Mouse (Mus musculus): ENCODE measurements around the gene BC016579.

- no peak for TF ChIP-seq POLR2A (IDR thresholded peaks at IDR 0.05; ENCODE audit: insufficient read depth, low read depth, low read length)
- TF ChIP-seq CTCF (IDR thresholded peaks at IDR 0.05; ENCODE audit: insufficient read depth, low read depth, low read length), result no peak
Observed at GRCm38 (mm10) chr16:45668178-45668577, 14.3 kb upstream of the BC016579 start.

Measured in olfactory bulb, adult 2 months (tissue).